Mouse (Mus musculus) hindbrain, embryonic 13.5 days (tissue): ENCODE data around the gene Cyp21a1. TPM values are rescaled to one million over a fixed set of nuclear protein-coding genes. Genes with fewer than 3 reads are reported as not detected.
"Not testable (repeated sequence)": the region's sequence is repeated elsewhere in the genome, so short reads cannot be mapped to it uniquely, and the experiment has no call there.

Source experiments
- ATAC-seq: fragments of 200-750 bp; cut with Nextera tagmentation; 2 replicates; pipeline ENCODE4 v1.8.0; 2017; ENCODE audit warnings: moderate TSS enrichment; ENCODE audit not compliant: low FRiP score
- H3K27ac ChIP-seq: fragments of 300-500 bp; sonication (generic); 2 replicates; pipeline ENCODE4 v1.5.1; 2015; ENCODE audit warnings: inconsistent platforms, mild to moderate bottlenecking, moderate library complexity
- H3K27me3 ChIP-seq: fragments of 300-500 bp; sonication (generic); 2 replicates; pipeline ENCODE4 v1.6.1; 2015; ENCODE audit warnings: mild to moderate bottlenecking, inconsistent platforms
- H3K36me3 ChIP-seq: fragments of 300-500 bp; sonication (generic); 2 replicates; pipeline ENCODE4 v1.6.1; 2015; ENCODE audit warnings: mild to moderate bottlenecking, inconsistent platforms
- H3K4me1 ChIP-seq: fragments of 300-500 bp; sonication (generic); replicated peaks from 2 replicates; pipeline ENCODE4 v1.6.1; 2015; ENCODE audit warnings: inconsistent platforms
- H3K4me2 ChIP-seq: fragments of 300-500 bp; sonication (generic); 2 replicates; pipeline ENCODE4 v1.6.1; 2015; ENCODE audit warnings: inconsistent platforms, mild to moderate bottlenecking, moderate library complexity
- H3K4me3 ChIP-seq: fragments of 300-500 bp; sonication (generic); 2 replicates; pipeline ENCODE4 v1.5.1; 2015; ENCODE audit warnings: mild to moderate bottlenecking, inconsistent platforms
- H3K9ac ChIP-seq: fragments of 300-500 bp; sonication (generic); 2 replicates; pipeline ENCODE4 v1.6.1; 2015; ENCODE audit warnings: mild to moderate bottlenecking, inconsistent platforms
- H3K9me3 ChIP-seq: fragments of 300-500 bp; sonication (generic); 2 replicates; pipeline ENCODE4 v1.6.1; 2016; ENCODE audit warnings: inconsistent platforms
- WGBS: fragments of 180-500 bp; shearing (Covaris S2); methylation state at CpG from one replicate; pipeline ENCODE4 v1.1.7; 2015; 5-methylcytosine and 5-hydroxymethylcytosine counted together
- polyA plus RNA-seq: library from polyadenylated mRNA; unstranded; fragments of >200 nt; fragmentation: Nextera tagmentation; extraction: Ambion mirVana; gene quantifications from 2 replicates; pipeline ENCODE4 v1.2.1, GENCODE M21; 2015

Cyp21a1 gene
- not detected in 2 replicates for polyA plus RNA-seq

DNA sequence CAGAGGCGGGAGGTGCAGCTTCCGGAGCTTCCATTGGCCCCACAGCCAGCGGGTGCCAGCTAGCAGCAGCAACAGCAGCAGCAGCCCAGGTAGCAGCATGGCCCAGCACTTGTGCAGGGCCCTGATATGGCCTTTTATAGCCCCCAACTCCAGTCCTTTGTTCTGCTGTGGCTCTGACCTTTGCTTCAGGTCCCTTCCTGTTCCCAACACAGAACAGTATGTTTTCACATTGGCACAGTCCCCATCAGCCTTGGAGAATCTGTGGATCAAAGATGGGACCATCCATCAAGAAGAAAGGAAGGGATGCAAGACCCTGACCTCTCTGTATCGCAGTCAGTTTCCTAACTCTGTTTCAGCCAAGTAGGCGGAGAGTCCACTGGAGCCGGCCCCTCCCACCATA, at the start of gene Cyp21a1:
Gene Cyp21a1 (minus strand): TSS at position 261 of the 400 bp plus-strand sequence.
- not testable (repeated sequence) for ATAC-seq, H3K36me3 ChIP-seq, H3K9me3 ChIP-seq

DNA sequence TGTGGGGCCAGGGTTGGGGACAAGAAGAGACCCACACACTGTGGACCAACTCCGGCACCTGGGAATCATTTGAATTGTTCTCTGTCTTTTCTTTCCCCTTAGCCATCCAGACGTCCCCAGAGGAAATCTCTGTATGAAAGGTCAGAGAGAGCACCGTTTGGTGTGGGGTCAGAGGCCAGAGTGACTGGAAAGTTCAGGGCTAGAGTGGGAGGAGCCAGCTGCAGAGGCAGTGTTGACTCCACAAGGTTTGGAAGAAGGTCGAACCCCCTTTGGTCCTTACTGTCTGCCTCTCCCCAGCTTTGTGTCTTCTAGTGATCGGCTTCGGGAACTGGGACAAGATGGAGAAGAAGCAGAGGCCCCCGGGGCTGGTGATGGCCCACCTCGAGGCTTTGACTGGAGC, 49.1 kb upstream of the Cyp21a1 start:
- ATAC-seq: no peak
- H3K27me3 ChIP-seq: no peaks in the 10 kb centered on the region
- peaks cover 31% of the 10 kb centered on the region for H3K4me1 ChIP-seq
- H3K4me3 ChIP-seq: no peak overlapping the region
- H3K36me3 ChIP-seq: peaks cover 61% of the 10 kb centered on the region
- 78% methylated on average over 8 of the region's 8 CpGs for WGBS
- H3K27ac ChIP-seq: no peak overlapping the region
- H3K9ac ChIP-seq: no peak overlapping the region
- no peaks in the 10 kb centered on the region for H3K9me3 ChIP-seq
- no peak overlapping the region for H3K4me2 ChIP-seq

More for the DNA sequence above, at the start of gene Cyp21a1:
- H3K9ac ChIP-seq, H3K4me3 ChIP-seq, H3K27me3 ChIP-seq, H3K4me1 ChIP-seq, H3K4me2 ChIP-seq, H3K27ac ChIP-seq: not testable (repeated sequence)
- WGBS: 93% methylated on average over 6 of the region's 6 CpGs

DNA sequence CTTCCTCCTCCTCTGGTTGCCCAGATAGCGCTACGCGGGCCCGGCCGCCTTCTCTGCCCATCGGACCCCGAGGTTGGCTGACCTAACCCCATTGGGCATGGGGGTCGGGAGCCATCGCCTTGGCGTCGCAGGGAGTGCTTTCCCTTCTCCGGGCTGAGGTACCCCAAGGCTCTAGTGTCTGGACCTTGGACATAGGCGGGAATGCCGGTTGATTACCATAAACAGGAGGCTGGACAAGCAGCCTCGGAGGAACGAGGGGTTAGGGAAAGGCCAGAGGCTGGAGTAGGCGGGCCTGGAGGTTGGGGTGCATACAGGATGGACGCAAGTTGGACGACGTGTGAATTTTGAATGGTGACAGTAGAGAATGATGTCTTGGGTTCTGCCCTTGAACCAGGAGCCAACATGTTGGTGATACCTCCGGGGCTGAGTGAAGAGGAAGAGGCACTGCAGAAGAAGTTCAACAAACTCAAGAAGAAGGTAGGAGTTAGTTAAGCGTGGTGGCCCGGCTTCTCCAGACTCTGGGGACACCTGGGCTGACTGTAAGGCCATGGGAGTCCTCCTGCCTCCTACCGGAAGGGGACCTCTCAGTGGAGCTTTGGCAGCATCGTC, 46.3 kb upstream of the Cyp21a1 start:
- Histone ChIP-seq H3K27me3 (no peaks in the 10 kb centered on the region), H3K4me2 (peak overlapping the region; percentile 88), H3K27ac (peak overlapping the region; percentile 77), H3K9me3 (no peaks in the 10 kb centered on the region), H3K36me3 (peaks cover 61% of the 10 kb centered on the region), H3K9ac (peak overlapping the region; percentile 90), H3K4me1 (peaks cover 31% of the 10 kb centered on the region), H3K4me3 (peak overlapping the region; percentile 80)
- 2% methylated on average over 25 of the region's 25 CpGs for WGBS
- ATAC-seq: peak; percentile 69; the same call in 1 of the 2 replicates

DNA sequence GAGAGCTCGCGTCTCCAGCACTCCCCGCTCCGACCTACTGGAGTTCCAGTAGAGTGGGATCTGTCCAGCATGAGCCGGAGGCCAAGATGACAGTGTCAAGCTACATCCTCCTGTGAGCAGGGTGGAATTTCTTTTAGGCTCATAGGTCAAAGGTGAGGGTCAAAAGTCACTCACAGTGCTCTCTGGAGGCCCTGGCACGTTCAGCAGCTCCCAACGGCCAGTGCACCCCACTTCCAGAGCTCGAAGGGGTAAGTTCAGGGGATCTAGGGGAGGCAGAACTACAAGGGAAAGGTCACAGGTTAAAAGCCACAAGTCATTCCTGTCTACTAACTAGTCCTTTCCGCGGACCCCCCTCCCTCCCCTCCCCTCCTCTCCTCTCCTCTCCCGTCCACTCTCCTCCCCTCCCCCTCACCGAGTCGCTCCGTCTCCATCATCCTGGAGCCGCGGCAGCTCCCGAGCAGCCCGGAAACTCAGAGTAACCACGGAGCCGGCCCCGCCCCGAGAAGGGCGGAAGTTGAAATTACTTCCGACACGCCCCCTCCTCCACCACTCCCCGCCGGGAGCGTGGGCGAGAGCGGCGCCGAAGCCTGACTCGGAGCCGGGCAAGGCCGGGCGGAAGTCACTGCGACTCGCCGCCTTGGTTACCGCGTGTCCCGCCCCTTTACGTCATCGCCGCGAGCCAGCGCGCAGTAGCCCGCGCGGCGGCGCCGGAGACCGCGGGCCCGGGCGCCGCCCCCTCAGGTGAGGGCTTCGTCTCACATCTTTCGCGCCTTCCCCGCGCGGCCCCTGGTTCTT, 45.6 kb upstream of the Cyp21a1 start, which contains the start of the genes Skiv2l and Nelfe:
Gene Skiv2l (minus strand): TSS at position 489 of the 795 bp plus-strand sequence.
Gene Nelfe (plus strand): TSS at position 670 of the 795 bp plus-strand sequence.
- H3K9me3 ChIP-seq: no peaks in the 10 kb centered on the region
- H3K4me3 ChIP-seq: peak within 1 kb of the TSS; percentile 80
- peak within 1 kb of the TSS; percentile 77 for H3K27ac ChIP-seq
- H3K9ac ChIP-seq: peak within 1 kb of the TSS; percentile 90
- H3K36me3 ChIP-seq: peaks cover 61% of the 10 kb centered on the region
- H3K4me1 ChIP-seq: peaks cover 31% of the 10 kb centered on the region
- H3K27me3 ChIP-seq: no peaks in the 10 kb centered on the region
- WGBS: under 1% methylated on average over 54 of the region's 65 CpGs
- ATAC-seq: peak; percentile 97
- peak within 1 kb of the TSS; percentile 91 for H3K4me2 ChIP-seq

DNA sequence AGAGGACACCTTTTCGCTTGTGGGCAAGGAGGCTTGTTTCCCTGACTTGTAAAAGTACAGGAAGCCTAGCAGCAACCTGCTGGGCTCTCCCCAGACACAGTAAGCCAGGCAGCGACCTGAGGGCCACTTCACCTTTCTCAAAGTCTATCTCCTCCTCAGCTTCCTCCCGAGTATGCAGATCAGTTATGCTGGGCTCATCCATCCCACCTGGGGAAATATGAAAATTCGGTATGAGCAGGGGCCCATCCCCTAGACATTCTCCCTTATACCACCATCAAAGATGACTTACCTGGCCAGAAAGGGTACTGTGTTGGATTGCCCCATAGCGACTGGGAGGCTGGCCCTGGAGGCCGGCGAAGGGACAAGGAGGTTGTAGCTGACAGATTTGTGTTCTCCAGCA, 43.3 kb upstream of the Cyp21a1 start:
- peaks cover 61% of the 10 kb centered on the region for H3K36me3 ChIP-seq
- peaks cover 31% of the 10 kb centered on the region for H3K4me1 ChIP-seq
- no peak overlapping the region for H3K4me3 ChIP-seq
- no peak overlapping the region for H3K27ac ChIP-seq
- H3K9ac ChIP-seq: no peak overlapping the region
- no peaks in the 10 kb centered on the region for H3K27me3 ChIP-seq
- WGBS: 94% methylated on average over 7 of the region's 7 CpGs
- no peak overlapping the region for H3K4me2 ChIP-seq
- H3K9me3 ChIP-seq: no peaks in the 10 kb centered on the region
- no peak for ATAC-seq

DNA sequence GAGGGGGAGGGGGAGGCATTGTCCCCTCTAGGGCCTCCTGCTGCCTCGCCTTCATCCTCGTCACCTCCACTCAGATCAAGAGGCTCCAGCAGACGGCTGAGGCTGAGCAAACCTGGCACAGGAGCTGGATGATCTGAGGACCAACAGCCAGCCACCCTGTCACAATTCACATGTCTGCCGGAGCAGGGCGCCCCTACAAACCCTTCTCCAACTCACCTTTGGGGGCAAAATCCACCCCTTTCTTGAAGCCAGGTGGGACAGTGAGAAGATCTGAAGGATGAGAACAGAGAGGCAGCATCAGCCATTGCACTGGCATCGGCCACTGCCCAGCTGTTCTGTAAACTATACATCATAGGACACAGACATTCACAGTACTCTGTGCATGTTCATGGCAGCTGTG, 42.8 kb upstream of the Cyp21a1 start:
- 92% methylated on average over 6 of the region's 6 CpGs for WGBS
- no peak for ATAC-seq

DNA sequence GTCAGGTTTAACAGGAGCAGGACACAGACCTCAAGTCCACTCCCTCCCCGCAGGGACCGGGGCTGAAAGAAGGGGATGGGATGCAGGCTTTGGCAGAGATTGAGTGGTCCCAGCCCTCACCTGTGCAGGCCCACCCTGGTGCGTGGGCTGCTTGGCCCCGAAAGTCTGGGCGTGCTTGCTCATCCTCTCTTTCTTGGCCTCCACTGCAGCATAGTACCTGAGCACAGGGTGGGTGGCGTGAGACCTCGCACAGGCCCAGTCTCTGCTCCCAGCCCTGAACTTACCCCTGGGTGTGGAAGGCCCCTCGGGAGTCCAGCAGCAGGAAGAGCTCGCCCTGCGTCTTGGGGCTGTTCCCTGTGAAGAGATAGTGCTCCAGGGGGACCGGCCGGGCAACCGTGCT, 40.5 kb upstream of the Cyp21a1 start:
- Histone ChIP-seq H3K27me3 (no peaks in the 10 kb centered on the region), H3K9ac (no peak overlapping the region), H3K9me3 (no peaks in the 10 kb centered on the region), H3K36me3 (peaks cover 84% of the 10 kb centered on the region), H3K4me3 (no peak overlapping the region), H3K4me2 (no peak overlapping the region), H3K27ac (no peak overlapping the region), H3K4me1 (peaks cover 12% of the 10 kb centered on the region)
- WGBS: 94% methylated on average over 13 of the region's 13 CpGs
- ATAC-seq: no peak

More for the DNA sequence above, 42.8 kb upstream of the Cyp21a1 start:
- Histone ChIP-seq H3K9me3 (no peaks in the 10 kb centered on the region), H3K9ac (no peak overlapping the region), H3K4me2 (no peak overlapping the region), H3K36me3 (peaks cover 61% of the 10 kb centered on the region), H3K27me3 (no peaks in the 10 kb centered on the region), H3K4me3 (no peak overlapping the region), H3K4me1 (peaks cover 28% of the 10 kb centered on the region), H3K27ac (no peak overlapping the region)

DNA sequence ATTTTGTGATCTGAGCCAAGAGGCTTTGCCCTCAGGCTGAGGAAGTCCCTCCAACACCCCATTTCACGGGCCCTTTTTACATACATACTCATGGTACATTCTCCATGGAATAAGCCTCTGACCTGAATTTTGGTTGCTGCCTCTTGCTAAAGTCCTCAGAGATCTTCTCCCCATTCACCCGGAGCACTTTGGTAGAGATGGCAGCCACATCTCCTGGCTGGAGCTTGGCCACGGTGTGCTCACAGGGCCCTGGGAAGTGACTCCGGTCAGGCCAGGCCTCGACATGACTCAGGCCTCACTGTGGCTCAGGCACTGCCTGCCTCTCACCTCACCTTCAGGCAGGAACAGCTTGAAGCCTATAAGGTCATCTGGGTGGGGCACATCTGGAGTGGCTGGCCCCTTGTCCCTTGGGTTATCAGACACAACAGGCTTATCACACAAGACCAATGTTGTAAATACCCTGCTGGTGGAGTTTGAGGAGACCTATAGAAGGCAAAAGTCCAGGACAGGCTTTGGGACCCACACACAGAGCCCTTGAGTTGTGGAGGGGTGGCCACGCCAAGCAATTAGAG, 36.5 kb upstream of the Cyp21a1 start:
- H3K4me3 ChIP-seq: no peak overlapping the region
- no peak overlapping the region for H3K27ac ChIP-seq
- H3K9ac ChIP-seq: no peak overlapping the region
- H3K27me3 ChIP-seq: no peaks in the 10 kb centered on the region
- no peaks in the 10 kb centered on the region for H3K9me3 ChIP-seq
- H3K4me1 ChIP-seq: peaks cover 25% of the 10 kb centered on the region
- H3K36me3 ChIP-seq: peaks cover 74% of the 10 kb centered on the region
- no peak for ATAC-seq
- no peak overlapping the region for H3K4me2 ChIP-seq
- WGBS: 88% methylated on average over 6 of the region's 6 CpGs

DNA sequence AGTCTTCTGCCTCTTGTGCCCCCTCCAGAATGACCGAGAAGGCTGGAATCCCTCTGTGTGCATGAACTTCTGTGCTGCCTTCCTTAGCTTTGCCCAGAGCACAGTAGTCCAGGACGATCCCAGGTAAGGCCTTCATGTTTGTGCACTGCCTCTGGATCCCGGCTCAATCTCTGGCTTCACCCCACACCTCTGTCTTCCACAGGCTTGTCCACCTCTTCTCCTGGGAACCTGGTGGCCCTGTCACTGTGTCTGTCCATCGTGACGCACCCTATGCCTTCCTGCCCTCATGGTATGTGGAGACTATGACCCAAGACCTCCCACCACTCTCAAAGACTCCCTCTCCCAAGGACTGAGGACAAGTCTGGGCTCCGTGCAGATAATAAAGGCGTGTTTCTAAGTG, 34.4 kb upstream of the Cyp21a1 start:
- 94% methylated on average over 7 of the region's 7 CpGs for whole genome bisulfite sequencing
- H3K27ac ChIP-seq: no peak overlapping the region
- H3K27me3 ChIP-seq: no peaks in the 10 kb centered on the region
- H3K9me3 ChIP-seq: no peaks in the 10 kb centered on the region
- no peak overlapping the region for H3K4me3 ChIP-seq
- H3K4me1 ChIP-seq: peaks cover 35% of the 10 kb centered on the region
- no peak overlapping the region for H3K4me2 ChIP-seq
- ATAC-seq: no peak
- peaks cover 56% of the 10 kb centered on the region for H3K36me3 ChIP-seq
- H3K9ac ChIP-seq: peak overlapping the region; percentile 4; the same call in 1 of the 2 replicates

DNA sequence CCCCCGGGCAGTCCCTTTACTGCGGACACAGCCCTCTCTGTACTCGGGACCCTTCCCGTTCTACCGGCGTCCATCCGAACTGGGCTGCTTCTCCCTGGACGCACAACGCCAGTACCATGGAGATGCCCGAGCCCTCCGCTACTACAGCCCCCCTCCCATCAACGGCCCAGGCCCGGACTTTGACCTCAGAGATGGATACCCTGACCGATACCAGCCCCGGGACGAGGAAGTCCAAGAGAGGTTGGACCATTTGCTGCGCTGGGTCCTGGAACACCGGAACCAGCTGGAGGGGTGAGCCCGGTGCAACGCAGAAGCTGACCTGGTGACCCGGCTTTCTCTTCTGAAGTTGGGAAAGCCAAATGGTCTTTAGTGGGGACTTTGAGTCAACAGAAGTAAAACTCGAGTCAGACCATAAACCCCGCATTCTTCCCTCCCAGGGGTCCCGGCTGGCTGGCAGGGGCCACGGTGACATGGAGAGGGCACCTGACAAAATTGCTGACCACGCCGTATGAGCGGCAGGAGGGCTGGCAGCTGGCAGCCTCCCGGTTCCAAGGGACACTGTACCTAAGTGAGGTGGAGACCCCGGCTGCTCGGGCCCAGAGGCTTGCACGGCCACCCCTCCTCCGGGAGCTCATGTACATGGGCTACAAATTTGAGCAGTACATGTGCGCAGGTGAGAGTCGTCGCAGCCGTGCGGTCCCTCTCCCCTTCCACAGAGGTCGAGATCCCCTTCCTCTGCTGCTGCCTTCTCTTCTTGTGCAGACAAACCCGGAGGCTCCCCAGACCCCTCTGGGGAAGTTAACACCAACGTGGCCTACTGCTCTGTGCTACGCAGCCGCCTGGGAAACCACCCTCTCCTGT, 33.3 kb upstream of the Cyp21a1 start:
- no peaks in the 10 kb centered on the region for H3K27me3 ChIP-seq
- H3K4me1 ChIP-seq: peaks cover 35% of the 10 kb centered on the region
- H3K9me3 ChIP-seq: no peaks in the 10 kb centered on the region
- ATAC-seq: peak; percentile 37
- peak overlapping the region; percentile 68 for H3K4me3 ChIP-seq
- 42% methylated on average over 43 of the region's 43 CpGs for WGBS
- H3K36me3 ChIP-seq: peaks cover 55% of the 10 kb centered on the region
- peak overlapping the region; percentile 93 for H3K4me2 ChIP-seq
- H3K9ac ChIP-seq: peak overlapping the region; percentile 86
- H3K27ac ChIP-seq: peak overlapping the region; percentile 87

DNA sequence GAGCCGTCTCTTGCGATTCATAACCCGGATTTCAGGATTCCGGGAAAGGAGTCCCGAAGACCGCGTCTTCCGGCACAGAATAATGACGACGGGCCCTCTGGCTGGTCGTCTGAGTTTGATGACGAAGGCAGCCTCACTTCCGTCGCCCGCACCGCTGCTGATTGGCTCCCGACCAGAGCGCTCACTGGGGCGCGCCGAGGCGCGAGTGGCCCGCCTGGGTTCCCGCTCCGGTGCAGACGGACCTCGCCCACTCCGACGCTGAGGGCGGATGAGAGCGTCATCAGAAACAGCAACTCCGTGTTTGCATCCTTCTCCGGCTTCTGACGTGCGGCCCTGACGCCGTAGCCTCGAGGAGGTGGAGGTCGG, 32.5 kb upstream of the Cyp21a1 start, which contains the start of the genes Stk19 and Dxo:
Gene Stk19 (minus strand): TSS at position 90 of the 366 bp plus-strand sequence.
Gene Dxo (plus strand): TSS at position 164 of the 366 bp plus-strand sequence.
- ATAC-seq: peak; percentile 90
- peaks cover 54% of the 10 kb centered on the region for H3K36me3 ChIP-seq
- peaks cover 35% of the 10 kb centered on the region for H3K4me1 ChIP-seq
- peak within 1 kb of the TSS; percentile 87 for H3K27ac ChIP-seq
- peak within 1 kb of the TSS; percentile 86 for H3K9ac ChIP-seq
- peak within 1 kb of the TSS; percentile 99 for H3K4me2 ChIP-seq
- peak within 1 kb of the TSS; percentile 68 for H3K4me3 ChIP-seq
- no peaks in the 10 kb centered on the region for H3K27me3 ChIP-seq
- H3K9me3 ChIP-seq: no peaks in the 10 kb centered on the region
- under 1% methylated on average over 40 of the region's 40 CpGs for WGBS
